Mouse (Mus musculus) erythroid progenitor cell, adult 5-6 weeks (primary cell): ENCODE results near the gene Il10. TPM values are rescaled to one million over a fixed set of nuclear protein-coding genes. Genes with fewer than 3 reads are reported as not detected.

ENCODE experiments used
- ATAC-seq: replicated peaks from 2 replicates; pipeline ENCODE4 v1.8.0; 2016; ENCODE audit warnings: moderate number of reproducible peaks, mild to moderate bottlenecking, moderate TSS enrichment, inconsistent platforms; ENCODE audit not compliant: poor library complexity, low FRiP score, severe bottlenecking
- total RNA-seq, 2 experiments: library from RNA; stranded (forward) in 1 of 2; stranded (reverse) in 1 of 2; fragments of 150-400 nt in 1 of 2; fragments of 186-747, 209-891 nt in 1 of 2; gene quantifications; 2 replicates each; pipeline versions ENCODE4 v1.2.3 to v1.2.4; 2015 to 2017; ENCODE audit warnings: low replicate concordance in 2 of 2

Il10 gene
- total RNA-seq (2015; ENCODE audit: low replicate concordance) (not detected in 2 replicates), total RNA-seq (2017; ENCODE audit: low replicate concordance) (not detected in 2 replicates)

- ATAC-seq: no peak
Observed at GRCm38 (mm10) chr1:131019492-131020098, at the start of gene Il10. Gene Il10 (plus strand): TSS chr1:131019845.

DNA sequence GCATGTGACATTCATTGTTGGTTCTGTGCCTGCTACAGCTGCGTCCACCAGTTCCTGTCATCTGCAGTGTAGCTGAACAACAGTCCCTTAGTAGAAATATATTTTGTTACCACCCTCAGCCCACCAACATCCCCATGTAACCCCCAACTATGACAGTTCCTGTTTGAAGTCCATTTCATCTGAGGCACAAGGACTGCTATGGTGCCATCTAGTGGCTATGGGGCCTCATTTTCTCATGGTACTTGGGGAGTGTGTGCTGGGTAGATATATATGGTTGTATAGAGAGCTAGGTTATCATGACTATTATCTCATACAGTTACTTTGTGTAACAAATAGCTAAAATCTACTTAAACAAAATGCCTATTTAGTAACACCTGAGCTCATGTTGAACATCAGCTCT lies 40.2 kb upstream of the Il10 start:
- no peak for ATAC-seq

GRCm38 (mm10) chr1:130984441-130984840 lies 35.2 kb upstream of the Il10 start:
- ATAC-seq: no peak

GRCm38 (mm10) chr1:130987001-130987400 lies 32.6 kb upstream of the Il10 start:
- no peak for ATAC-seq

- ATAC-seq: no peak
Observed at GRCm38 (mm10) chr1:130987418-130987817, 32.2 kb upstream of the Il10 start.

DNA sequence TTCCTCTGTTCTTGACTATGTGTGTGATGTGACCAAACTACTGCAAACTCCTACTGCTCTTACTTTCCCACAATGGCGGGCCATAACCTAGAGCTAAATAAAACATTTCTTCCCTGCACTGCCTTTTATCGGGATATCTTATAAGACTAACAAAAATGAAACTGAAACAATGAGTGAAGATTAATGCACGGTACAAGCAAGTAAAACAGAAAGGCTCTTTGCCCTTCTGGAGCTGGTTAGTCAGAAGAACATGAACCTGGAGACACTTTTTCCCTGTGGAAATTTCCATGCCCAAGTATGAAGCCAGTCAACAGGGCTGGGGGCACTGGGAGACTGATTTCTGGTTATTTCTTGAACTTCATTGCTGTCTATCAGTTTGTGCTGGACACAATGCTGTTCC lies 30.3 kb upstream of the Il10 start:
- no peak for ATAC-seq

- no peak for ATAC-seq
Observed at GRCm38 (mm10) chr1:130990448-130990847, 29.2 kb upstream of the Il10 start.

GRCm38 (mm10) chr1:130993574-130994154 lies 26.0 kb upstream of the Il10 start:
- no peak for ATAC-seq

GRCm38 (mm10) chr1:130995515-130995914 lies 24.1 kb upstream of the Il10 start:
- ATAC-seq: no peak

DNA sequence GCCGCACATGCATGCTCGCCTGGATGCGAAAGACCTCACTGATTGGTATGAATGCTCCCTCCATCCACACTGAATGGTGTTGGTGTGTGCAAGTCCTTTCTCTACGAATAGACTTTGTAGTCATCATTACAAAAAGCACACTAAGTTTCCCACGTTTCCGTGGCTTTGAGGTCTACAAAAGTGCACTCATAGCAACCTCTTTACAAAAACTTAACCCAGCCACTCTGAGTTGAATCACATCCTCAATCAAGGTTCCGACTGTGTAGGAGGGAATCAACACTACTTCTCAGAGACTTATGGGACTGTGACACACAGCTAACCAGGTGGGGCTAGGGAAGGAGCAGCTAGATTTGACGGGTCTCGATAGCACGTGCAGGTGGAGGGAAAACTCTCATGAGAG lies 23.3 kb upstream of the Il10 start:
- ATAC-seq: no peak

DNA sequence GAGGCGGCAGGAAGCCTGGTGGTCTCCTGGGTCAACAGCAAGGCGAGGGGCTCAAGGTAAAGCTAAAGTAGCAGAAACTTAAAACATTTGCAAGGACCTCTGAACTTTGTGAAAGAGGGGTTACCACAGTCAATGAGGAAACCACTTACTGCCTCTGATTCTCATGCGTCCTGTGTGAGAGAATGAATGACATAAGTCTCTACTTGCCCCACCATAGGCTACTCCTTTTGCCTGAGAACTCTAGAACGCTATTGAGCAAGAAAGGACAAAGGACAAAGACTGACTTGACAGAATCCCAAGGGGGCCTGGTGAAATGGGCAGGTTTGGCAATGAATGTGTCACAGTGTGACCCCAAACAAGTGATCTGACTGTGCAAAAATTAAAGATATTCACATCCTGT lies 22.2 kb upstream of the Il10 start:
- no peak for ATAC-seq

- ATAC-seq: no peak
Observed at GRCm38 (mm10) chr1:130998321-130998720, 21.3 kb upstream of the Il10 start.

GRCm38 (mm10) chr1:130999708-131000107 lies 19.9 kb upstream of the Il10 start:
- no peak for ATAC-seq

GRCm38 (mm10) chr1:131000296-131000695 lies 19.3 kb upstream of the Il10 start:
- no peak for ATAC-seq

DNA sequence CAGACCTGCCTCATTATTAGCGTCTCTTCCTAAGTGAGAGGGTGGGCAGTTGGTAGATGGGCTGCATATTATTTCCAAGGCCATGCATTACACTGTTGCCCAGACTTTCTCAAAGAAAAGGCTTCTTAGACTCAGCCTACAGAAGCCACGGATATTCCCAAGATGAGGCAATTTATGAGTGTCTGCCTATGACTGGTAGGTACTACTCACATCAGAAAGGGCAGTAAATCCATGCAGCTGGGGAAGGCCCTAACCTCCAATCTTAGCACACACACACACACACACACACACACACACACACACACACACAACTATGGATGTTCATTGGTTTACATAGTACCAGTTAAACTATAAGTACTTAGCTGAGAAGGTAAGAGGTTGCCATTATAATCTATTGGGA lies 17.1 kb upstream of the Il10 start:
- no peak for ATAC-seq

DNA sequence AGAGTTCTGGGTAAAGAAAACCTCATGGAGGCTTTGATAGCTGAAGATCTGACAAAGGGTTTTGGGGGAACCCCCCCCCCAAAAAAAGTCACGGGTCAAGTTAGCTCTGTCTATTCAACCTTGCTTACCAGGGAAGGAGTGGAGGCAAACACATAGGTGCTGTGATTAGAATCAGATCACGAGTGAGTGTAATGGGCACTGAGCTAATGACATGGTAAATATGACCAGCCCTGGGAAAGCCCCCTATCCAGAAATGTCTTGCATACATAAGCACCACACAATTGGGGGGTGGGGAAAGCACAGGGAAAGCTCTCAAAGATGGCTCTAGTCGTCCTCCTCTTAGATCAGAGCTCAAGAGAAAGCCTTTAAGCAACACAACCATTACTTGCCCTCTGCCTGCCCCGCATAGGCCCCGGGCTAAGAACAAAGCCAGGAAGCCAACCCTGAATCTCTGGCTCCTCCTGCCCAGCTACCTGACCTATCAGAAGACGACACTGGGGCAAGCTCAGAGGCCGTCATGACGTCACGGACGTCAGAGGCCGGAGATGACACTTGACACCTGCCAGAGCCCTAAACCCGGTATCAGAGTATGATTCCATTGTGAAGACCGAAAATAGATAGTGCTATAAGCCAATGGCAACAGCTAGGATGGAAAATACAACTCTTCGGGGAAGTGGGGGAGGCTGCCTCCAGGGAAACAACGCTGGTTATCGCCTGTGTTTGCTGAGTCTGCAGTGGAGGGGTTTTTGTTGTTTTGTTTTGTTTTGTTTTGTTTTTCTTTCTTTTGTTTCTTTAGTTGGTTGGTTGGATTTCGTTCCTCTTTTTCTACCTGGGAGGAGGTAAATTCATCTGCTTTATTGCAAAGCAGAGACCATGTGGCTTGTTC lies 16.4 kb upstream of the Il10 start:
- ATAC-seq: no peak

DNA sequence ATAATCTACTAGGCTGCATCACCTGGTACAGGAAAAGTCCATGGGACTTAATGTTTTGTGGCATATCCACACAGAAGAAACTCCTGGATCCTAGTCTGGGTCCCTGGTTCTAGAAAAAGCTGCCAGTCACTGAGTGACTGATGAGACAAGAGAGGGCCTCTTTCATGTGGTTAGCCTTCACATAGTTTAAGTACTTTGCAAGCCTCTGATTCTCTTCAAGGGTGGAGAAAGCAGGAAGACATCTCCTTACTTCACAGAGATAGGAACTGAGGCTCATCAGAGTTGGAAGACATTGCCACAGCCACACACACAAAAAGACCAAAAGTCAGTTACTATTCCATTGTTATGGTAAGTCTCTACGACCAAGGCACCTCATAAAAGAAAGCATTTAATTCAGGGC lies 13.6 kb upstream of the Il10 start:
- no peak for ATAC-seq

GRCm38 (mm10) chr1:131010201-131011153 lies 9.2 kb upstream of the Il10 start:
- ATAC-seq: no peak

- no peak for ATAC-seq
Observed at GRCm38 (mm10) chr1:131012494-131012893, 7.2 kb upstream of the Il10 start.

DNA sequence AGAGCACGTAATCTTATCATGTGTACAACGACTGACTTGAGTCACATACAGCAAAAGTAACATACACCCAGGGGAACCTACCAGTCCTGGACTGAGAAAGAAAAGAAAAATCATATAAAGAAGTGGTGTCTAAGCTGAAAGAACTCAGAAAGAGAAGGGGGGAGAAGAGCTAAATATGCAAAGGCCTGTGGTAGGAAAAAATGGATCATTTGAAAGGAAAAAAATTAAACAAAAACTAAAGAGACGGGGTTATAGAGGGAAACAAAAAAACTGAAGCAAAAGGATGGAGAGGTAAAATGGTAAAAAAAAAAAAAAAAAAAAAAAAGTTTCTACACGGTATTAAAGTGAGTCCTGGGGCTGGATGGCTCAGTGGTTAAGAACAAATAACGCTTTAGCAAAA lies 5.7 kb upstream of the Il10 start:
- no peak for ATAC-seq
